ENCODE assay signal across 24 mouse cellular contexts in the genomic region with DNA sequence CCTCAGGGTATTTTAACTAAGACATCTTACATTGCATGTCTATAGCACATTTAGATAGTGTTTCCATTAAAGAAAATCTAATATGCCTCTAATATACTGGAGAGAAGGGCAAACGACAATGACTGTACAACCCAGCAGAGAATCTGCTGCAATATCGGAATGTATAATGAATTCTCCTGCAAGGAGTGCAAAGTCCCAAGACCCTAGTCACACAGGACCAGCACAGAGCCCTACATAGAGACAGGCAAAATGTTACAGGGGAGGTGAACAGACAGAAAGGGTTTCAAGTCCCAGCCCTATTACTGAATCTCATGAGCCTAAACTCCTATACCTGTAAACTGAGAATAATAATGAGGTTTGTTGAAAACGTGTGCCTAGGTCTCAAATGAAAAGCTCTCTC. TPM values are rescaled to one million over a fixed set of nuclear protein-coding genes. Genes with fewer than 3 reads are reported as not detected.
DNase-seq lines count a peak whose midpoint lies in the region; ATAC-seq and TF ChIP-seq lines count a peak whose summit lies in the region.
"Had no signal": no experiment of that assay in that cellular context is flagged by ENCODE, and none has a peak within 500 bp of the region (broad histone marks: within the 10 kb centered on the region; RNA-seq: fewer than 3 reads in every experiment).

No protein-coding gene starts in this region.

- 65% methylated on average over 3 of the region's 3 CpGs for WGBS in forebrain, embryonic 14.5 days
- WGBS in forebrain, postnatal 0 days: 57% methylated on average over 3 of the region's 3 CpGs
- WGBS in hindbrain, embryonic 14.5 days: 57% methylated on average over 3 of the region's 3 CpGs
- 51% methylated on average over 3 of the region's 3 CpGs for WGBS in hindbrain, postnatal 0 days
- 54% methylated on average over 3 of the region's 3 CpGs for WGBS in midbrain, embryonic 16.5 days
- 64% methylated on average over 3 of the region's 3 CpGs for WGBS in midbrain, embryonic 14.5 days

- H3K4me2 ChIP-seq in forebrain, embryonic 14.5 days (ENCODE audit: low read length): no peak overlapping the region
- no peak overlapping the region for H3K4me2 ChIP-seq in forebrain, postnatal 0 days (ENCODE audit: low read depth)
- H3K4me2 ChIP-seq in hindbrain, embryonic 14.5 days (replicated peaks): no peak overlapping the region
- no peak overlapping the region for H3K4me2 ChIP-seq in hindbrain, postnatal 0 days (ENCODE audit: low read depth, low read length)
- no peak overlapping the region for H3K4me2 ChIP-seq in midbrain, embryonic 16.5 days (ENCODE audit: low read length)
- no peak overlapping the region for H3K4me2 ChIP-seq in midbrain, embryonic 14.5 days (ENCODE audit: low read length)
- H3K4me2 ChIP-seq: embryonic facial prominence, embryonic 12.5 days; embryonic facial prominence, embryonic 15.5 days; heart, embryonic 13.5 days had no signal

- no peaks in the 10 kb centered on the region for H3K9me3 ChIP-seq in forebrain, embryonic 14.5 days (replicated peaks; ENCODE audit: control insufficient read depth, low read length)
- H3K9me3 ChIP-seq in forebrain, postnatal 0 days (ENCODE audit: low read length): no peaks in the 10 kb centered on the region
- no peaks in the 10 kb centered on the region for H3K9me3 ChIP-seq in hindbrain, embryonic 14.5 days (ENCODE audit: control insufficient read depth, low read length)
- H3K9me3 ChIP-seq in hindbrain, postnatal 0 days (ENCODE audit: low read length): no peaks in the 10 kb centered on the region
- no peaks in the 10 kb centered on the region for H3K9me3 ChIP-seq in midbrain, embryonic 16.5 days (replicated peaks; ENCODE audit: control insufficient read depth, low read length, poor library complexity, severe bottlenecking)
- no peaks in the 10 kb centered on the region for H3K9me3 ChIP-seq in midbrain, embryonic 14.5 days (ENCODE audit: control insufficient read depth, low read length)
- H3K9me3 ChIP-seq: embryonic facial prominence, embryonic 12.5 days; embryonic facial prominence, embryonic 15.5 days; heart, embryonic 10.5 days; heart, embryonic 13.5 days had no signal

- H3K27ac ChIP-seq in forebrain, embryonic 14.5 days (ENCODE audit: low read depth, low read length): peak overlapping the region; percentile 48; the same call in 1 of the 2 replicates
- no peak overlapping the region for H3K27ac ChIP-seq in forebrain, postnatal 0 days (ENCODE audit: low read depth, low read length)
- H3K27ac ChIP-seq in hindbrain, embryonic 14.5 days: peak overlapping the region; percentile 59; the same call in 1 of the 2 replicates
- no peak overlapping the region for H3K27ac ChIP-seq in hindbrain, postnatal 0 days
- H3K27ac ChIP-seq in midbrain, embryonic 16.5 days (ENCODE audit: low read length): no peak overlapping the region
- H3K27ac ChIP-seq in midbrain, embryonic 14.5 days (replicated peaks; ENCODE audit: low read depth, low read length): no peak overlapping the region; the same call in 1 of the 2 replicates
- H3K27ac ChIP-seq: embryonic facial prominence, embryonic 12.5 days; embryonic facial prominence, embryonic 15.5 days; heart, adult 2 months; heart, embryonic 10.5 days; heart, embryonic 13.5 days had no signal

- DNase-seq in forebrain, embryonic 14.5 days (ENCODE audit: low spot score): no peak
- DNase-seq in forebrain, postnatal 0 days: no peak
- DNase-seq in hindbrain, embryonic 14.5 days (ENCODE audit: low spot score): no peak
- DNase-seq in hindbrain, postnatal 0 days (ENCODE audit: low spot score): no peak
- DNase-seq in midbrain, embryonic 14.5 days: no peak
- DNase-seq: adrenal gland, adult 2 months; adrenal gland, postnatal 14 days; cerebellum, adult 11 months; cerebellum, adult 2 months; cerebellum, adult 9-11 months; cerebellum, postnatal 25 days; gastrocnemius, postnatal 10 days; gastrocnemius, postnatal 36 days; heart, adult 2 months; heart, postnatal 14 days; heart, postnatal 4 days had no signal

- 0 out of 2 replicates have a peak, but pooled peaks have one; percentile 29 for ATAC-seq in forebrain, embryonic 14.5 days
- no peak for ATAC-seq in forebrain, postnatal 0 days
- peak; percentile 41; the same call in 1 of the 2 replicates for ATAC-seq in hindbrain, embryonic 14.5 days (ENCODE audit: low FRiP score)
- no peak; the same call in 1 of the 2 replicates for ATAC-seq in hindbrain, postnatal 0 days
- peak; percentile 49; the same call in 1 of the 2 replicates for ATAC-seq in midbrain, embryonic 16.5 days
- ATAC-seq in midbrain, embryonic 14.5 days (ENCODE audit: low FRiP score, low TSS enrichment): no peak
- ATAC-seq: CD4-positive, CD25-positive, alpha-beta regulatory T cell, adult 4 months; intestine, postnatal 0 days had no signal

- no peak for TF ChIP-seq CTCF in forebrain, postnatal 0 days (IDR thresholded peaks at IDR 0.05; ENCODE audit: low read depth)
- TF ChIP-seq CTCF in hindbrain, postnatal 0 days (IDR thresholded peaks at IDR 0.05; ENCODE audit: low read depth): no peak

- no peaks in the 10 kb centered on the region for H3K4me1 ChIP-seq in forebrain, embryonic 14.5 days (ENCODE audit: control insufficient read depth, insufficient read depth, low read length)
- no peaks in the 10 kb centered on the region for H3K4me1 ChIP-seq in forebrain, postnatal 0 days (ENCODE audit: insufficient read depth)
- no peaks in the 10 kb centered on the region; the same call in 1 of the 2 replicates for H3K4me1 ChIP-seq in hindbrain, embryonic 14.5 days (replicated peaks; ENCODE audit: control insufficient read depth, insufficient read depth, low read length)
- no peaks in the 10 kb centered on the region for H3K4me1 ChIP-seq in hindbrain, postnatal 0 days (ENCODE audit: insufficient read depth, low read length)
- H3K4me1 ChIP-seq in midbrain, embryonic 16.5 days (ENCODE audit: control insufficient read depth, insufficient read depth, low read length): peaks cover 4% of the 10 kb centered on the region; the same call in 1 of the 2 replicates
- H3K4me1 ChIP-seq in midbrain, embryonic 14.5 days (ENCODE audit: control insufficient read depth, insufficient read depth, low read length): 0 out of 2 replicates have a peak, but pooled peaks cover 4% of the 10 kb centered on the region
- H3K4me1 ChIP-seq: embryonic facial prominence, embryonic 12.5 days; heart, embryonic 10.5 days; heart, embryonic 13.5 days had no signal

- no peaks in the 10 kb centered on the region for H3K36me3 ChIP-seq in forebrain, embryonic 14.5 days (ENCODE audit: control insufficient read depth, insufficient read depth, low read length)
- no peaks in the 10 kb centered on the region for H3K36me3 ChIP-seq in forebrain, postnatal 0 days (ENCODE audit: insufficient read depth)
- no peaks in the 10 kb centered on the region for H3K36me3 ChIP-seq in hindbrain, embryonic 14.5 days (replicated peaks; ENCODE audit: control insufficient read depth, insufficient read depth)
- H3K36me3 ChIP-seq in hindbrain, postnatal 0 days (ENCODE audit: insufficient read depth, low read length): no peaks in the 10 kb centered on the region
- no peaks in the 10 kb centered on the region for H3K36me3 ChIP-seq in midbrain, embryonic 16.5 days (ENCODE audit: control insufficient read depth, insufficient read depth, low read length)
- no peaks in the 10 kb centered on the region for H3K36me3 ChIP-seq in midbrain, embryonic 14.5 days (ENCODE audit: control insufficient read depth, insufficient read depth, low read length)
- H3K36me3 ChIP-seq: embryonic facial prominence, embryonic 12.5 days; embryonic facial prominence, embryonic 15.5 days; heart, embryonic 10.5 days; heart, embryonic 13.5 days had no signal

- no peak overlapping the region for H3K9ac ChIP-seq in forebrain, embryonic 14.5 days (ENCODE audit: low read length)
- no peak overlapping the region for H3K9ac ChIP-seq in forebrain, postnatal 0 days
- no peak overlapping the region for H3K9ac ChIP-seq in hindbrain, embryonic 14.5 days
- H3K9ac ChIP-seq in hindbrain, postnatal 0 days (replicated peaks; ENCODE audit: low read length): no peak overlapping the region
- no peak overlapping the region for H3K9ac ChIP-seq in midbrain, embryonic 16.5 days (ENCODE audit: low read depth, low read length)
- H3K9ac ChIP-seq in midbrain, embryonic 14.5 days (replicated peaks; ENCODE audit: low read length): no peak overlapping the region
- H3K9ac ChIP-seq: embryonic facial prominence, embryonic 12.5 days; embryonic facial prominence, embryonic 15.5 days; heart, embryonic 13.5 days had no signal

- no peaks in the 10 kb centered on the region for H3K27me3 ChIP-seq in forebrain, embryonic 14.5 days (replicated peaks; ENCODE audit: control insufficient read depth, insufficient read depth, low read length)
- no peaks in the 10 kb centered on the region for H3K27me3 ChIP-seq in forebrain, postnatal 0 days (ENCODE audit: insufficient read depth, low read length)
- H3K27me3 ChIP-seq in hindbrain, embryonic 14.5 days (ENCODE audit: control insufficient read depth, insufficient read depth, low read length): no peaks in the 10 kb centered on the region
- no peaks in the 10 kb centered on the region for H3K27me3 ChIP-seq in hindbrain, postnatal 0 days (ENCODE audit: insufficient read depth, low read length)
- H3K27me3 ChIP-seq in midbrain, embryonic 16.5 days (ENCODE audit: control insufficient read depth, insufficient read depth, low read depth, low read length): no peaks in the 10 kb centered on the region
- no peaks in the 10 kb centered on the region for H3K27me3 ChIP-seq in midbrain, embryonic 14.5 days (ENCODE audit: control insufficient read depth, insufficient read depth, low read length)
- H3K27me3 ChIP-seq: embryonic facial prominence, embryonic 12.5 days; embryonic facial prominence, embryonic 15.5 days; heart, embryonic 13.5 days had no signal

- H3K4me3 ChIP-seq in forebrain, embryonic 14.5 days (ENCODE audit: low read depth, low read length): no peak overlapping the region
- H3K4me3 ChIP-seq in forebrain, postnatal 0 days (ENCODE audit: low read depth, low read length): no peak overlapping the region
- no peak overlapping the region for H3K4me3 ChIP-seq in hindbrain, embryonic 14.5 days (replicated peaks; ENCODE audit: low read length)
- H3K4me3 ChIP-seq in hindbrain, postnatal 0 days (ENCODE audit: low read length): no peak overlapping the region
- no peak overlapping the region for H3K4me3 ChIP-seq in midbrain, embryonic 16.5 days (ENCODE audit: low read depth, low read length)
- H3K4me3 ChIP-seq in midbrain, embryonic 14.5 days (replicated peaks; ENCODE audit: low read depth, low read length): no peak overlapping the region
- H3K4me3 ChIP-seq: embryonic facial prominence, embryonic 12.5 days; embryonic facial prominence, embryonic 15.5 days; heart, adult 2 months; heart, embryonic 10.5 days; heart, embryonic 13.5 days had no signal

RNA-seq across cellular contexts. Expression of gene Pde1c, which starts 13.1 kb away (rescaled TPM):
- 6.7 and 7.2 TPM in 2 replicates for polyA plus RNA-seq in forebrain, embryonic 14.5 days (2014; fragmentation: Nextera tagmentation; extraction: Ambion mirVana)
- 10.0 and 15.5 TPM in 2 replicates for total RNA-seq in forebrain, postnatal 0 days (2014; rRNA removed)
- polyA plus RNA-seq in forebrain, postnatal 0 days (2015; fragmentation: Nextera tagmentation; extraction: Ambion mirVana): 3.6 and 5.7 TPM in 2 replicates
- 13.2 and 18.1 TPM in 2 replicates for polyA plus RNA-seq in hindbrain, embryonic 14.5 days (2014; fragmentation: Nextera tagmentation; extraction: Ambion mirVana)
- 51.0 and 56.0 TPM in 2 replicates for total RNA-seq in hindbrain, postnatal 0 days (2014; rRNA removed)
- 27.5 and 31.4 TPM in 2 replicates for polyA plus RNA-seq in hindbrain, postnatal 0 days (2015; fragmentation: Nextera tagmentation; extraction: Ambion mirVana)
- 7.4 and 8.7 TPM in 2 replicates for polyA plus RNA-seq in midbrain, embryonic 16.5 days (2015; fragmentation: Nextera tagmentation; extraction: Ambion mirVana)
- 12.8 and 13.9 TPM in 2 replicates for polyA plus RNA-seq in midbrain, embryonic 14.5 days (2014; fragmentation: Nextera tagmentation; extraction: Ambion mirVana)
- total RNA-seq: MEL had no signal
- polyA plus RNA-seq: adrenal gland, adult 2 months had no signal

Comparison
In these comparisons a context has a peak if more than half of its experiments do, and no peak if none do; other contexts are left out.
1. ATAC-seq: peak in forebrain, embryonic 14.5 days (single experiment), hindbrain, embryonic 14.5 days (single experiment) and midbrain, embryonic 16.5 days (single experiment); none in forebrain, postnatal 0 days (single experiment), hindbrain, postnatal 0 days (single experiment) and midbrain, embryonic 14.5 days (single experiment).
2. H3K27ac ChIP-seq: peak in forebrain, embryonic 14.5 days (single experiment) and hindbrain, embryonic 14.5 days (single experiment); none in forebrain, postnatal 0 days (single experiment), hindbrain, postnatal 0 days (single experiment), midbrain, embryonic 16.5 days (single experiment) and midbrain, embryonic 14.5 days (single experiment).